8 mouse cellular contexts compared by ENCODE assay signal in the genomic region with DNA sequence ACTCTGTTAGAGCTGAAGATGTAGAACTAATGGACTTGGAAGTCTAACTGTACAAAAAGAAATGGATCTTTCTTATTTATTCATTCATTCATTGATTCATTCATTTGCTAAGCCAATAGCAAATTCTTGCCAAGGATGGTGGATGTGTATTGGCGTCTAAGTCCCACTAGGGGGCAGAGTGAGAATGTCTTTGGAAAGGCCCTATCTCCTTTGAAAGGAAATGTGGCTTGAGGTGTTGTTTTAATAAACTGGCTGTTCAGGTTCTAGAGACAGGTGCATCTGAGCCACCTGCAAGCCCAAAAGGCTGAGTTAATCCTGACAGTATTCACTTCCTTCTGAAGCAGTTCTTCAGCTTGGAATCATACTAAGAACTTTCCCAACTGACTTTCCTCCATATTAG. TPM values are rescaled to one million over a fixed set of nuclear protein-coding genes. Genes with fewer than 3 reads are reported as not detected.
DNase-seq lines count a peak whose midpoint lies in the region; ATAC-seq and TF ChIP-seq lines count a peak whose summit lies in the region.

No protein-coding gene starts in this region.

- no peak for ATAC-seq in heart, embryonic 11.5 days (replicated peaks; ENCODE audit: insufficient number of reproducible peaks, low FRiP score, low TSS enrichment)

- peaks cover 5% of the 10 kb centered on the region for H3K27me3 ChIP-seq in heart, embryonic 11.5 days (ENCODE audit: control insufficient read depth, insufficient read depth, low read length)

- no peaks in the 10 kb centered on the region for H3K9me3 ChIP-seq in heart, embryonic 11.5 days (replicated peaks; ENCODE audit: control insufficient read depth, low read length)

- H3K4me3 ChIP-seq in heart, embryonic 11.5 days (ENCODE audit: low read depth, low read length), result no peak overlapping the region

- WGBS in heart, embryonic 11.5 days (ENCODE audit: insufficient replicate concordance), result 2% methylated on average over 1 of the region's 1 CpGs

- peak; percentile 19 to 63 for DNase-seq in heart, adult 18-20 months
- DNase-seq in right cerebral cortex, adult 18-20 months, result peak; percentile 50
- no peak for DNase-seq in right cerebral cortex, postnatal 36 days (ENCODE audit: low spot score in 2 of 2)
- peak; percentile 83 for DNase-seq in brain, embryonic 14.5 days (ENCODE audit: low read depth)
- DNase-seq in heart, postnatal 14 days, result peak; percentile 23 to 62
- DNase-seq in lung, postnatal 36 days, result peak; percentile 65
- no peak for DNase-seq in frontal cortex, postnatal 10 days (ENCODE audit: low spot score in 2 of 2)

- H3K27ac ChIP-seq in heart, embryonic 11.5 days (ENCODE audit: low read depth, low read length), result no peak overlapping the region

- intact Hi-C loops in heart, postnatal 14 days (cut with DNase I), result loop anchor here (2.0 to 5.0 kb wide), 2 partner anchors 45 to 112 kb away; no protein-coding TSS in a partner anchor

- peak; percentile 77; the same call in 1 of the 2 replicates for TF ChIP-seq CTCF in brain, embryonic 14.5 days (IDR thresholded peaks at IDR 0.05; ENCODE audit: borderline replicate concordance, extremely low read depth, insufficient read depth, insufficient read length)

- no peak for TF ChIP-seq POLR2A in brain, embryonic 14.5 days (IDR thresholded peaks at IDR 0.05; ENCODE audit: borderline replicate concordance, extremely low read depth, insufficient read depth, insufficient read length, poor library complexity, severe bottlenecking)

- no peaks in the 10 kb centered on the region for H3K4me1 ChIP-seq in heart, embryonic 11.5 days (ENCODE audit: control insufficient read depth, insufficient read depth, low read length)

- no peaks in the 10 kb centered on the region for H3K36me3 ChIP-seq in heart, embryonic 11.5 days (ENCODE audit: control insufficient read depth, insufficient read depth, low read length)

- no peak overlapping the region for H3K4me2 ChIP-seq in heart, embryonic 11.5 days

- H3K9ac ChIP-seq in heart, embryonic 11.5 days (ENCODE audit: low read depth, low read length), result no peak overlapping the region

RNA-seq across cellular contexts. Expression of a gene that starts 5.5 kb away (rescaled TPM):
- under 1 TPM; 0.31 to 0.55 TPM for total RNA-seq in heart, adult 18-20 months (2021)
- 16.2 and 17.5 TPM in 2 replicates for polyA plus RNA-seq in heart, embryonic 11.5 days (2014; fragmentation: Nextera tagmentation; extraction: Ambion mirVana)
- polyA plus RNA-seq in brain, embryonic 14.5 days (2012; rRNA removed), result 7.8 and 22.0 TPM in 2 replicates
- 1 to 10 TPM in 1 of 2 experiments, under 1 TPM in 1; 0.80 to 1.1 TPM for total RNA-seq in heart, postnatal 14 days (2021)

RNA-seq across cellular contexts. Expression of a gene that starts 52.6 kb away (rescaled TPM):
- total RNA-seq in heart, adult 18-20 months (2021), result 1 to 10 TPM; 6.3 to 7.0 TPM
- polyA plus RNA-seq in heart, embryonic 11.5 days (2014; fragmentation: Nextera tagmentation; extraction: Ambion mirVana), result 2.2 and 2.6 TPM in 2 replicates
- polyA plus RNA-seq in brain, embryonic 14.5 days (2012; rRNA removed), result 26.1 and 43.5 TPM in 2 replicates
- 1 to 10 TPM; 8.1 TPM for total RNA-seq in heart, postnatal 14 days (2021)

Comparison
In these comparisons a context has a peak if more than half of its experiments do, and no peak if none do; other contexts are left out.
1. DNase-seq: peak in heart, adult 18-20 months (2 of 2), right cerebral cortex, adult 18-20 months (single experiment), brain, embryonic 14.5 days (single experiment), heart, postnatal 14 days (2 of 2) and lung, postnatal 36 days (single experiment); none in right cerebral cortex, postnatal 36 days (0 of 2) and frontal cortex, postnatal 10 days (0 of 2).